Mouse (Mus musculus): ENCODE data around the gene Olfr1297. TPM values are rescaled to one million over a fixed set of nuclear protein-coding genes. Genes with fewer than 3 reads are reported as not detected.

The Olfr1297 gene
- not detected for polyA plus RNA-seq (2014; fragmentation: Illumina TruSeq; extraction: RNeasy Lipid Tissue Mini Kit (QIAGEN cat#74804); ENCODE audit: insufficient read depth, low read depth, low replicate concordance)

GRCm38 (mm10) chr2:111626397-111626796 is at the start of gene Olfr1297:
Gene Olfr1297 (minus strand): TSS chr2:111626497.

GRCm38 (mm10) chr2:111661119-111661518 is 34.8 kb upstream of the Olfr1297 start, which contains the start of gene Olfr1299:
Gene Olfr1299 (plus strand): TSS chr2:111661419.

GRCm38 (mm10) chr2:111649101-111649500 is 22.8 kb upstream of the Olfr1297 start, which contains the start of gene Olfr1298:
Gene Olfr1298 (minus strand): TSS chr2:111649201.

GRCm38 (mm10) chr2:111569581-111569980 is 56.7 kb downstream of the Olfr1297 start, which contains the start of gene Olfr1295:
Gene Olfr1295 (minus strand): TSS chr2:111569681.

Other genes starting within 250 kb of the Olfr1297 start
- not detected for gene Olfr1286, start 203.4 kb downstream of the Olfr1297 start, polyA plus RNA-seq (2014; fragmentation: Illumina TruSeq; extraction: RNeasy Lipid Tissue Mini Kit (QIAGEN cat#74804); ENCODE audit: insufficient read depth, low read depth, low replicate concordance)
- not detected for gene Olfr1287, start 177.4 kb downstream of the Olfr1297 start, polyA plus RNA-seq (2014; fragmentation: Illumina TruSeq; extraction: RNeasy Lipid Tissue Mini Kit (QIAGEN cat#74804); ENCODE audit: insufficient read depth, low read depth, low replicate concordance)
- gene Olfr1288, start 152.4 kb downstream of the Olfr1297 start, polyA plus RNA-seq (2014; fragmentation: Illumina TruSeq; extraction: RNeasy Lipid Tissue Mini Kit (QIAGEN cat#74804); ENCODE audit: insufficient read depth, low read depth, low replicate concordance): not detected
- gene Olfr1289, start 145.7 kb downstream of the Olfr1297 start, polyA plus RNA-seq (2014; fragmentation: Illumina TruSeq; extraction: RNeasy Lipid Tissue Mini Kit (QIAGEN cat#74804); ENCODE audit: insufficient read depth, low read depth, low replicate concordance): not detected
- gene Olfr1290, start 132.7 kb downstream of the Olfr1297 start, polyA plus RNA-seq (2014; fragmentation: Illumina TruSeq; extraction: RNeasy Lipid Tissue Mini Kit (QIAGEN cat#74804); ENCODE audit: insufficient read depth, low read depth, low replicate concordance): not detected
- not detected for gene Olfr1291-ps1, start 129.3 kb downstream of the Olfr1297 start, polyA plus RNA-seq (2014; fragmentation: Illumina TruSeq; extraction: RNeasy Lipid Tissue Mini Kit (QIAGEN cat#74804); ENCODE audit: insufficient read depth, low read depth, low replicate concordance)
- not detected for gene Olfr1293-ps, start 101.3 kb downstream of the Olfr1297 start, polyA plus RNA-seq (2014; fragmentation: Illumina TruSeq; extraction: RNeasy Lipid Tissue Mini Kit (QIAGEN cat#74804); ENCODE audit: insufficient read depth, low read depth, low replicate concordance)
- gene Olfr1294, start 86.2 kb downstream of the Olfr1297 start, polyA plus RNA-seq (2014; fragmentation: Illumina TruSeq; extraction: RNeasy Lipid Tissue Mini Kit (QIAGEN cat#74804); ENCODE audit: insufficient read depth, low read depth, low replicate concordance): not detected
- gene Olfr1295, start 56.8 kb downstream of the Olfr1297 start, polyA plus RNA-seq (2014; fragmentation: Illumina TruSeq; extraction: RNeasy Lipid Tissue Mini Kit (QIAGEN cat#74804); ENCODE audit: insufficient read depth, low read depth, low replicate concordance): not detected
- not detected for gene Olfr1298, start 22.7 kb upstream of the Olfr1297 start, polyA plus RNA-seq (2014; fragmentation: Illumina TruSeq; extraction: RNeasy Lipid Tissue Mini Kit (QIAGEN cat#74804); ENCODE audit: insufficient read depth, low read depth, low replicate concordance)
- not detected for gene Olfr1299, start 34.9 kb upstream of the Olfr1297 start, polyA plus RNA-seq (2014; fragmentation: Illumina TruSeq; extraction: RNeasy Lipid Tissue Mini Kit (QIAGEN cat#74804); ENCODE audit: insufficient read depth, low read depth, low replicate concordance)
- gene Olfr1301, start 124.5 kb upstream of the Olfr1297 start, polyA plus RNA-seq (2014; fragmentation: Illumina TruSeq; extraction: RNeasy Lipid Tissue Mini Kit (QIAGEN cat#74804); ENCODE audit: insufficient read depth, low read depth, low replicate concordance): not detected
- not detected for gene Olfr1302, start 150.9 kb upstream of the Olfr1297 start, polyA plus RNA-seq (2014; fragmentation: Illumina TruSeq; extraction: RNeasy Lipid Tissue Mini Kit (QIAGEN cat#74804); ENCODE audit: insufficient read depth, low read depth, low replicate concordance)
- gene Olfr1303, start 193.8 kb upstream of the Olfr1297 start, polyA plus RNA-seq (2014; fragmentation: Illumina TruSeq; extraction: RNeasy Lipid Tissue Mini Kit (QIAGEN cat#74804); ENCODE audit: insufficient read depth, low read depth, low replicate concordance): not detected